Mouse (Mus musculus) lung, postnatal 0 days (tissue): Measurements from ENCODE around the gene Fuca1.

Experiments used
- CTCF ChIP-seq: IDR thresholded peaks from 2 replicates; pipeline ENCODE4 v1.5.1; 2016; ENCODE audit warnings: antibody characterized with exemption, mild to moderate bottlenecking
- EP300 ChIP-seq: IDR thresholded peaks from 2 replicates; pipeline ENCODE4 v1.6.1; 2016; ENCODE audit warnings: antibody characterized with exemption, mild to moderate bottlenecking, control low read depth

DNA sequence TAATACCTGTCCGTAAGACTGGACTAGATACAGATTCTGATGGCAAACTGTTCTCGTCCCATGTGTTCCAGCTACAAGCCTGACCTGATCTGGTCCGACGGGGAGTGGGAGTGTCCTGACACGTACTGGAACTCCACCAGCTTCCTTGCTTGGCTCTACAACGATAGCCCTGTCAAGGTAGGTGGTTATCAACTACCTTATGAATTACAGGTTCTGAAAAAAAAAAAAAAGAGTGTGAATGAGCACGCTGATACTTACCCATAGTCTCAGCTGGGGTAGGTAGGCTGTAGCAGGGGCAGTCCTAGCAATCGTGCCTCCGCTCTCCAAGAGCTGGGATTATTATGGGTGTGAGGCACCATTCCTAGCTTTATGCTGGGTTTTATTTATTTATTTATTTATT lies 9.3 kb downstream of the Fuca1 start:
- no peak for TF ChIP-seq CTCF
- no peak for TF ChIP-seq EP300
